Mouse (Mus musculus) stomach, postnatal 0 days (tissue): ENCODE results near the gene Naa15. TPM values are rescaled to one million over a fixed set of nuclear protein-coding genes. Genes with fewer than 3 reads are reported as not detected.
A peak's percentile ranks its signal among the peaks of the same experiment; 100 is the strongest.

Source experiments
- ATAC-seq: fragments of 200-750 bp; cut with Nextera tagmentation; 2 replicates; pipeline ENCODE4 v1.8.0; 2017; ENCODE audit not compliant: low FRiP score, low TSS enrichment
- DNase-seq: peaks from one replicate; pipeline ENCODE4 v3.0.0-alpha.2; 2016; ENCODE audit warnings: low spot score
- H3K27ac ChIP-seq: fragments of 300-500 bp; sonication (generic); replicated peaks from 2 replicates; pipeline ENCODE4 v1.5.1; 2014; ENCODE audit warnings: mild to moderate bottlenecking, control low read depth
- H3K27me3 ChIP-seq: fragments of 300-500 bp; sonication (generic); 2 replicates; pipeline ENCODE4 v1.6.1; 2014; ENCODE audit warnings: low read length; ENCODE audit not compliant: control insufficient read depth, insufficient read depth
- H3K36me3 ChIP-seq: fragments of 300-500 bp; sonication (generic); 2 replicates; pipeline ENCODE4 v1.6.1; 2014; ENCODE audit warnings: low read length, mixed read lengths; ENCODE audit not compliant: control insufficient read depth, insufficient read depth
- H3K4me1 ChIP-seq: fragments of 300-500 bp; sonication (generic); replicated peaks from 2 replicates; pipeline ENCODE4 v1.6.1; 2014; ENCODE audit warnings: antibody characterized with exemption; ENCODE audit not compliant: control insufficient read depth, insufficient read depth
- H3K4me2 ChIP-seq: fragments of 300-500 bp; sonication (generic); replicated peaks from 2 replicates; pipeline ENCODE4 v1.6.1; 2014; ENCODE audit warnings: low read depth, mild to moderate bottlenecking, control low read depth, moderate library complexity
- H3K4me3 ChIP-seq: fragments of 300-500 bp; sonication (generic); 2 replicates; pipeline ENCODE4 v1.5.1; 2014; ENCODE audit warnings: low read depth, low read length, control low read depth
- H3K9ac ChIP-seq: fragments of 300-500 bp; sonication (generic); 2 replicates; pipeline ENCODE4 v1.6.1; 2014; ENCODE audit warnings: mild to moderate bottlenecking, low read length, control low read depth, mixed read lengths
- H3K9me3 ChIP-seq: fragments of 300-500 bp; sonication (generic); 2 replicates; pipeline ENCODE4 v1.6.1; 2016; ENCODE audit warnings: low read length; ENCODE audit not compliant: control insufficient read depth
- CTCF ChIP-seq: IDR thresholded peaks from 2 replicates; pipeline ENCODE4 v1.5.1; 2016; ENCODE audit warnings: antibody characterized with exemption, low read depth, mild to moderate bottlenecking, moderate library complexity
- EP300 ChIP-seq: optimal IDR thresholded peaks from 2 replicates; pipeline ENCODE3; 2016; ENCODE audit warnings: antibody characterized with exemption
- WGBS: fragments of 180-500 bp; shearing (Covaris S2); extraction: QIAGEN DNeasy Blood & Tissue Kit; methylation state at CpG from one replicate; pipeline ENCODE4 v1.1.7; 2014; 5-methylcytosine and 5-hydroxymethylcytosine counted together
- polyA plus RNA-seq: library from polyadenylated mRNA; unstranded; fragments of >200 nt; fragmentation: Nextera tagmentation; extraction: Ambion mirVana; gene quantifications from 2 replicates; pipeline ENCODE4 v1.2.1, GENCODE M21; 2015

The Naa15 gene
- polyA plus RNA-seq, 1 experiment from 2014 or later: 19.0 TPM

DNA sequence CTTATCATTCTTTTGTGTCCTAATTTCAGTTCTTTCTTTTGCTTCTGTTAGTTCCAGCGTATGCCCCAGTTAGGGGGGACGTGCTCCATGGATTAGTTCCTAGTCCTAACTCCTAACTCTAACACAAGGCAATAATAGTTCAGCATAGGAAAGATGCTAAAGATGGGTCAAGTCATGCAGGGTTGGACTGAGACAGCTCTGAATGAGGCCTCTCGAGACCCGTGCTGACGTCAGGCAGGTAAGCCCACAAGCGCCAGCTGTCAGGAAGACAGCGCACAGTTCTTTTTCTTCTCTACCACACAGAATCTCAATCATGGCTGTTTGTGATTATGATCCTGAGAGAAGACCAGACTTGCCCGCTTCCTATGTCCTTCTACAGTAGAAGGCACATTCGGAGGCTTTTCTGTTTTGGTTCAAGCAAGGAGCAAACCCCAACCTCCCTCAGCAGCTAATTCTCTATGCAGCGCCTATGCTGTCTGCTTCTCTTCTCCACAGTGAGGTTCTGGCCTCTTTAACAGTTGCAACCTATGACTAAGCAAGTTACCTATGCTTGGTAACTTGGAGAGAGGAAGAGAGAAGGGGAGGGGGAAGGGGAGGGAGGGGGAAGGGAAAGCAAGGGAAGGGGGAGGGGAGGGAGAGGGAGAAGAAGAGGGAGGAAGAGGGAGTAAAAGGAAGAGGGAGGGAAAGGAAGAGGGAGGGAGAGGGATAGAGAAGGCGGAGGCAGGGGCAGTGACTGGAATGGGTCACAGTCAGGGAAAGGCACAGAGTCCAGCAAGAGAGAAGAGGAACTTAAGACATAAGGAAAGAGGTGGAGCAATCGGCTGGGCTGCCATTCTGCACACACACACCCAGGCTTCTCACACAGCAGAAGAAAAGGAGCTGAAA lies 103.2 kb downstream of the Naa15 start:
- Histone ChIP-seq H3K27me3 (no peaks in the 10 kb centered on the region), H3K36me3 (peaks cover 6% of the 10 kb centered on the region), H3K9ac (no peak overlapping the region), H3K4me1 (no peaks in the 10 kb centered on the region), H3K4me3 (no peak overlapping the region), H3K27ac (0 out of 2 replicates have a peak overlapping the region, but pooled peaks have one; percentile 53), H3K4me2 (no peak overlapping the region), H3K9me3 (no peaks in the 10 kb centered on the region)
- DNase-seq: peak; percentile 34
- WGBS: 74% methylated on average over 12 of the region's 12 CpGs
- peak; percentile 82 for ATAC-seq
- TF ChIP-seq CTCF (no peak), EP300 (no peak)

DNA sequence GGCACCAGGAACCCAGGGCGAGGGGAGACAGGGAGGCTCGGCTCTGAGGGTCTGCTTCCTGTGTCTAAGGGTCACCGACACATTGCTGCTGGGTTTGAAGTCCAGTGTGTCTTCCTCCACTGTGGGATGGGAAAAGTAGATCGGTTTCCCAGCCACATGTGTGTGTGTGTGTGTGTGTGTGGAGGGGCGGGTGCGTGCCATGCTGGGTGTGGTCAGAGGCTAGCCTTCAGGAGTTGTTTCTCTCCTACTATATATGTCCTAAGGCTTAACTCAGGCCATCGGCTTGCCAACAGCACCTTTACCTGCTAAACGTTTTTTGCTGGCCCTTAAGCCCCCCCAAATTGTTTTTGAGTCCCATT lies 103.8 kb downstream of the Naa15 start:
- Histone ChIP-seq H3K4me2 (no peak overlapping the region), H3K4me1 (no peaks in the 10 kb centered on the region), H3K27me3 (no peaks in the 10 kb centered on the region), H3K27ac (0 out of 2 replicates have a peak overlapping the region, but pooled peaks have one; percentile 53), H3K9ac (no peak overlapping the region), H3K9me3 (no peaks in the 10 kb centered on the region), H3K36me3 (peaks cover 6% of the 10 kb centered on the region), H3K4me3 (no peak overlapping the region)
- no peak for TF ChIP-seq CTCF
- no peak for TF ChIP-seq EP300
- WGBS: 66% methylated on average over 8 of the region's 8 CpGs
- DNase-seq: peak; percentile 41
- ATAC-seq: peak; percentile 63

DNA sequence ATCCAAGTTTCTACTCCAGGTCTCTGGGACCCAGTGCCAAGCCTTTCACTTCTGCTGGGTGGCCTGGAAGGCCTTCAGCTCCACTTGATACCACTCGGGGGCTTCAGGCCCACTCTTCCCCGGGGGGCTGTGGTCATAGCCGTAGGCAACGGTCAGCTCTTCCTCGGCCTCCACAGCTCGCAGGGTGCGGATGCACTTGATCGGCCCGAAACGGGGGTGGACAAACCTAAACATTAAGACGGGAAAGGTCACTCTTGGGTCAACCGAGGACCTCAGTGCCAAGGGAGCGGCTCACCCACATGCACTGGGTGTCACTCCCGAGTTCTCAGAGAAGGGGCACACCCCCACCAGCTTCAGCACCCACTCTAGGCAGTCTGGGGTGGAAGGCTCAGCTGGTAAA lies 106.3 kb downstream of the Naa15 start:
- no peak for ATAC-seq
- H3K27ac ChIP-seq: no peak overlapping the region
- TF ChIP-seq EP300 (no peak), CTCF (no peak)
- no peak overlapping the region for H3K4me3 ChIP-seq
- H3K36me3 ChIP-seq: peaks cover 10% of the 10 kb centered on the region
- no peak overlapping the region for H3K9ac ChIP-seq
- DNase-seq: no peak
- 83% methylated on average over 14 of the region's 14 CpGs for WGBS
- H3K9me3 ChIP-seq: no peaks in the 10 kb centered on the region
- H3K27me3 ChIP-seq: no peaks in the 10 kb centered on the region
- no peak overlapping the region for H3K4me2 ChIP-seq
- H3K4me1 ChIP-seq: no peaks in the 10 kb centered on the region

DNA sequence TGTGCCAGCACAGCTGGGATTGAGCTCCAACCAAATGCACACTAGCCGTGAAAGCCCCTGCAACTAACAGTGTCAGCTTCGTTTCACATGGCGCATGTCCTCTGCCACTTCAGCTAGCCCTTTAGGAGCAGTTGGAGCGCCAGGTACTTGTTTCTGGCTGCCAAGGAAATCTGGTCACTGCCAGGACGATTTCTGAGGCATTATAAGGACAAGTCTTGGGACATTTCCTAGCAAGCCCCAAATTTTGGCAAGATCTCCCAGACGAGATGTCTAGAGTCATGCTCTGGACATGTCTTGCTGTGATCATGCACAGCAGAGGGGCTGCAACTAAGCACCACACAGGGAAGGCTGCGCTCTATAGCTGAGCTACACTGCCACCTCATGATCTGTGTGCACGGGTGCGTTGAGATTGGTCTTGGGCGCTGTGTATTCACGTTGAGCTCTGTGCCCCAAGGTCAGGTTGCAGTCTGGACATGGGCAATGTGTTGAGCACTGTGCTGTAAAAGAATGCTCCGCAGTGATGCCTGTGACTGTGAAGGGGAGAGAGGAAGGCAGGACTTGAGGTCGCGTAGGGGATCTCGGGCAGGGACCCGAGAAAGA lies 110.3 kb downstream of the Naa15 start:
- ATAC-seq (no peak), DNase-seq (no peak)
- H3K9me3 ChIP-seq: no peaks in the 10 kb centered on the region
- no peak overlapping the region for H3K4me3 ChIP-seq
- H3K9ac ChIP-seq: no peak overlapping the region
- no peak for TF ChIP-seq EP300
- no peak for TF ChIP-seq CTCF
- no peaks in the 10 kb centered on the region for H3K27me3 ChIP-seq
- peaks cover 13% of the 10 kb centered on the region for H3K36me3 ChIP-seq
- 86% methylated on average over 16 of the region's 16 CpGs for WGBS
- H3K4me1 ChIP-seq: no peaks in the 10 kb centered on the region
- no peak overlapping the region for H3K4me2 ChIP-seq
- H3K27ac ChIP-seq: no peak overlapping the region

Other genes with a start within 250 kb of the Naa15 start
- 7.5 and 9.2 TPM in 2 replicates for gene Noct, start 190.7 kb upstream of the Naa15 start, polyA plus RNA-seq
- gene Elf2, start 74.5 kb upstream of the Naa15 start, polyA plus RNA-seq: 32.4 and 36.3 TPM in 2 replicates
- gene Mgarp, start 18.4 kb upstream of the Naa15 start, polyA plus RNA-seq: 0.73 and 0.82 TPM in 2 replicates
- 884 and 979 TPM in 2 replicates for gene Ndufc1, start 6.2 kb upstream of the Naa15 start, polyA plus RNA-seq
- gene Rab33b, start 68.8 kb downstream of the Naa15 start, polyA plus RNA-seq: 15.9 TPM in 2 replicates
- gene Setd7, start 145.7 kb downstream of the Naa15 start, polyA plus RNA-seq: 1.5 and 1.8 TPM in 2 replicates
- 264 and 268 TPM in 2 replicates for gene Mgst2, start 245.2 kb downstream of the Naa15 start, polyA plus RNA-seq